Mouse (Mus musculus) ES-E14 (cell line): ENCODE data around the gene Ly75. TPM values are rescaled to one million over a fixed set of nuclear protein-coding genes. Genes with fewer than 3 reads are reported as not detected.

ENCODE experiments used
- DNase-seq: peaks from one replicate; pipeline ENCODE4 v3.0.0-alpha.2; 2013; ENCODE audit warnings: low read depth, low spot score
- H3K27ac ChIP-seq: 2 replicates; pipeline ENCODE4 v1.5.1; 2012; ENCODE audit warnings: low read depth, mild to moderate bottlenecking, low read length, moderate library complexity, mixed read lengths; ENCODE audit not compliant: poor library complexity, insufficient read depth, severe bottlenecking
- H3K36me3 ChIP-seq: 2 replicates; pipeline ENCODE4 v1.6.1; 2012; ENCODE audit warnings: mild to moderate bottlenecking, low read length, moderate library complexity, mixed read lengths; ENCODE audit not compliant: control insufficient read depth, poor library complexity, insufficient read depth, severe bottlenecking
- H3K4me1 ChIP-seq, 2 experiments: fragments of 150-350 bp in 1 of 2; sonication (generic) in 1 of 2; 2 replicates each; pipeline ENCODE4 v1.6.1; 2012; ENCODE audit warnings: low read length in 2 of 2, mild to moderate bottlenecking in 1 of 2, mixed read lengths in 1 of 2; ENCODE audit not compliant: control insufficient read depth in 2 of 2, insufficient read depth in 2 of 2, poor library complexity in 1 of 2
- H3K4me3 ChIP-seq, 2 experiments: fragments of 150-350 bp in 1 of 2; sonication (generic) in 1 of 2; 2 replicates each; pipeline ENCODE4 v1.5.1; 2012; ENCODE audit warnings: low read length in 2 of 2, low read depth in 1 of 2, mild to moderate bottlenecking in 1 of 2, mixed read lengths in 1 of 2; ENCODE audit not compliant: insufficient read depth in 1 of 2, poor library complexity in 1 of 2, severe bottlenecking in 1 of 2
- H3K9ac ChIP-seq: 2 replicates; pipeline ENCODE4 v1.6.1; 2012; ENCODE audit warnings: low read depth, mild to moderate bottlenecking, low read length, mixed read lengths; ENCODE audit not compliant: poor library complexity, insufficient read depth, severe bottlenecking
- H3K9me3 ChIP-seq: fragments of 150-350 bp; sonication (generic); 2 replicates; pipeline ENCODE4 v1.6.1; 2012; ENCODE audit warnings: low read depth, mild to moderate bottlenecking, low read length; ENCODE audit not compliant: control insufficient read depth, insufficient read depth
- CHD2 ChIP-seq: IDR thresholded peaks from 2 replicates; pipeline ENCODE4 v1.6.1; 2014; ENCODE audit warnings: mild to moderate bottlenecking, low read depth, low read length, inconsistent platforms
- HCFC1 ChIP-seq: IDR thresholded peaks from 2 replicates; pipeline ENCODE4 v1.6.1; 2012; ENCODE audit warnings: low read length, inconsistent platforms, borderline replicate concordance; ENCODE audit not compliant: insufficient read depth
- MAFK ChIP-seq: IDR thresholded peaks from 2 replicates; pipeline ENCODE4 v1.6.1; 2014; ENCODE audit warnings: mild to moderate bottlenecking, low read depth, low read length, inconsistent platforms; ENCODE audit not compliant: insufficient read depth
- ZC3H11A ChIP-seq: IDR thresholded peaks from 2 replicates; pipeline ENCODE4 v1.6.1; 2012; ENCODE audit warnings: low read depth, mild to moderate bottlenecking, inconsistent platforms, low read length, borderline replicate concordance
- ZNF384 ChIP-seq: IDR thresholded peaks from 2 replicates; pipeline ENCODE4 v1.6.1; 2012; ENCODE audit warnings: low read depth, low read length, inconsistent platforms
- in situ Hi-C, 2 experiments: fragments of 600-800 bp; cut with MboI; formaldehyde crosslinking; loops; one replicate each; pipeline ENCODE4 v1.15.1; 2025; ENCODE audit warnings: low sequenced_read_pairs in 2 of 2, inconsistent platforms in 1 of 2; ENCODE audit not compliant: unreplicated experiment in 2 of 2
- total RNA-seq: library from RNA; depleted of rRNA; stranded (reverse); fragments of 300-350 nt; gene quantifications from 2 replicates; pipeline ENCODE4 v1.2.3, GENCODE M21; 2012

Ly75 gene
- total RNA-seq, 1 experiment = 20.1 TPM

DNA sequence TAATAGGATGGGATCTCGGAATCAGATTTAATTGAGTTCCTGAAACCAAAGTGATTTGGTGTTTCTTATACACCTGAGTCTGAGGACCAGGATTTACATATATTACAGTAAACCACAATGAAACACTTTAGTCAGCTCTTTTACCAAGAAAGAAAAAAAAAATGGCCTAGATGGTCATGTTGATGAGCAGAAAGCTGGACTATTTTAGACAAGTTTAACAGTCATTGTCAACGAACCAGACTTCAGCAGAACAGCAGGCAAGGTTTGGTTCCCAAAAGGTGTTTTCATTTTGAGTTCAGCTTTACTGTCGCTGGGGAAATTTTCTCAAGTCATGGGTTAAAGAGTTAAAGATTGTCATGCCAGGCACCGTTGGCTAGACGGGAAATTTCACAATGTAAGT lies 5.8 kb downstream of the Ly75 start:
- H3K9ac ChIP-seq = no peak overlapping the region
- DNase-seq = no peak
- no peak overlapping the region for H3K27ac ChIP-seq
- in situ Hi-C loops = no loop called here
- H3K4me1 ChIP-seq = peaks cover 0 to 7% of the 10 kb centered on the region in 2 experiments; a peak in 3 of 4 replicates
- peaks cover 4% of the 10 kb centered on the region; the same call in 1 of the 2 replicates for H3K36me3 ChIP-seq
- H3K4me3 ChIP-seq = no peak overlapping the region
- TF ChIP-seq MAFK (no peak), ZC3H11A (no peak), ZNF384 (no peak), HCFC1 (no peak), CHD2 (no peak)
- no peaks in the 10 kb centered on the region for H3K9me3 ChIP-seq

GRCm38 (mm10) chr2:60375608-60376107 lies 7.4 kb downstream of the Ly75 start:
- Histone ChIP-seq H3K9me3 (no peaks in the 10 kb centered on the region), H3K4me3 (peak overlapping the region; percentile 48 to 63; a peak in 3 of 4 replicates), H3K9ac (peak overlapping the region; percentile 4; the same call in 1 of the 2 replicates), H3K36me3 (peaks cover 1% of the 10 kb centered on the region; the same call in 1 of the 2 replicates), H3K4me1 (peaks cover 0 to 7% of the 10 kb centered on the region in 2 experiments; a peak in 3 of 4 replicates), H3K27ac (peak overlapping the region; percentile 3; the same call in 1 of the 2 replicates)
- in situ Hi-C loops = no loop called here
- no peak for TF ChIP-seq HCFC1
- TF ChIP-seq ZNF384 = no peak
- no peak for TF ChIP-seq MAFK
- no peak for TF ChIP-seq CHD2
- TF ChIP-seq ZC3H11A = no peak
- no peak for DNase-seq

GRCm38 (mm10) chr2:60375126-60375525 lies 8.0 kb downstream of the Ly75 start:
- Histone ChIP-seq H3K27ac (no peak overlapping the region), H3K4me1 (peaks cover 0 to 7% of the 10 kb centered on the region in 2 experiments; a peak in 3 of 4 replicates), H3K9ac (no peak overlapping the region), H3K9me3 (no peaks in the 10 kb centered on the region), H3K36me3 (peaks cover 1% of the 10 kb centered on the region; the same call in 1 of the 2 replicates), H3K4me3 (no peak overlapping the region)
- no peak for DNase-seq
- in situ Hi-C loops = no loop called here
- TF ChIP-seq HCFC1 = no peak
- TF ChIP-seq CHD2 = no peak
- TF ChIP-seq ZNF384 = no peak
- TF ChIP-seq MAFK = no peak
- TF ChIP-seq ZC3H11A = no peak

DNA sequence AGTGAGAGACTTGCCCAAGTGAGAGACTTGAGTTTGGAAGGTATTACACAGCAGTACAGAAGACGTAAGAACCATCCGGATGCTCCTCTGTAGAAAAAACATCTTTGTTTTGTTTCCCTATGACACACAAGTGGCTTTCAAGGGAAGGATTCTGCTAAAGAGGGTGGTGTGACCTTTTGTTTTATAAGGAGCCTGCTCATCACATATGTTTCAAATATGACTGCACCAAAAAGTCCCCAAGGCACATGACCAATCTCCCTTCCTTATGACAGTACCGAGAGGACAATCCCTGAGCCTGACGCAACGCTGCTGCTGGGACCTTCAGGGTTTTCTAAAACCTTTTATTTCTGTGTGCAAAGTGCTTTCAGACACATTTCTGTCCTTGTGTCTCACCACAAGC lies 12.9 kb downstream of the Ly75 start:
- Histone ChIP-seq H3K4me1 (peaks cover 0 to 2% of the 10 kb centered on the region in 2 experiments; a peak in 2 of 4 replicates), H3K36me3 (peaks cover 1% of the 10 kb centered on the region; the same call in 1 of the 2 replicates), H3K27ac (no peak overlapping the region), H3K9ac (no peak overlapping the region), H3K4me3 (no peak overlapping the region), H3K9me3 (no peaks in the 10 kb centered on the region)
- in situ Hi-C loops = no loop called here
- DNase-seq = no peak
- no peak for TF ChIP-seq CHD2
- TF ChIP-seq HCFC1 = no peak
- TF ChIP-seq ZC3H11A = no peak
